Mouse (Mus musculus) bone marrow macrophage, adult 2 months (primary cell): ENCODE measurements around the gene Disp1.

Experiments used
- CTCF ChIP-seq: IDR thresholded peaks from 2 replicates; pipeline ENCODE4 v1.5.1; 2012; ENCODE audit warnings: low read depth, mild to moderate bottlenecking, low read length, moderate library complexity
- POLR2A ChIP-seq: IDR thresholded peaks from 2 replicates; pipeline ENCODE4 v1.6.1; 2012; ENCODE audit warnings: mild to moderate bottlenecking, low read depth, low read length, borderline replicate concordance

DNA sequence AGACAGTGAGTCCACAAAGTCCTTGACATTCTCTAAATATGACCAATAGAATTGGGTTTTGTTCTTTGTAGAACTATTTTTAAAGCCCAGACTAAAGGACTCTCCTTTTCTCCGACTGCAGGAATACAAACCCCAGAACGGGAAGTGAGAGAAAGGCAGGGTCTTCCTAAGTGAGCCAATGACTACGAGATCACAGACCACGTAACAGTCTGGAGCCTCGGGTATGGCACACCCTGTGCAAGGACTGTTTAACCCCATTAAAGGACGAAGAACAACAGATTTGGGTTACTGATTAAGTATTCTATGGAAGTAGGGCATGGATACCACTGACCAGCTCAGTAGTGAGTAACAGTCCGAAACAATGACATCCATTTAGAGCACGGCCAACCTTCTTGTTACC is 46.1 kb downstream of the Disp1 start:
- no peak for TF ChIP-seq CTCF
- TF ChIP-seq POLR2A, result no peak
